In the genomic region with DNA sequence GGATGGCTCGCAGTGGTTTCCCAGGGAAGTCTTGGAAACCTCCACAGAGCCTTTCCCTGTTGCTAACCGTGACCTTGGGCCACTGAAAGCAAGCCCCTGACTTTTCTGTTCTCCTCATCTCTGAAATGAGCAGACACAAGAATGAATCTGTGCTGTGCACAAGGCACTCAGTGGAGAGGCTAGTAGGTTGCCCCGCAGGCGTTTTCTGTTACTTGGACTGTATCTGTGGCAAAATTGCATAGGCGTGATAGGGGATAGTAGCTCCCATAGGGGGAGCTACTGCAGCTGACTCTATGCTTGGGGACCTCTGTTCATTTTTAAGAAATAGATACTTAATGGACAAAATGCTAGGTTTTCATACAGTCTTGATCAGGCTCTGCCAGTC, we compare ENCODE assay signal across 9 mouse cellular contexts. TPM values are rescaled to one million over a fixed set of nuclear protein-coding genes. Genes with fewer than 3 reads are reported as not detected.
DNase-seq lines count a peak whose midpoint lies in the region; ATAC-seq and TF ChIP-seq lines count a peak whose summit lies in the region.
"Had no signal": no experiment of that assay in that cellular context is flagged by ENCODE, and none has a peak within 500 bp of the region (broad histone marks: within the 10 kb centered on the region; RNA-seq: fewer than 3 reads in every experiment).

No protein-coding gene starts in this region.

- H3K9ac ChIP-seq in hindbrain, embryonic 15.5 days: peak overlapping the region; percentile 49

- ATAC-seq in hindbrain, embryonic 15.5 days (ENCODE audit: low FRiP score, low read depth): no peak

- WGBS in hindbrain, embryonic 15.5 days: 14% methylated on average over 5 of the region's 5 CpGs

- peak overlapping the region; percentile 83 for H3K4me2 ChIP-seq in hindbrain, embryonic 15.5 days
- H3K4me2 ChIP-seq in myocyte (ENCODE audit: low read depth): peak overlapping the region; percentile 93

- intact Hi-C loops in left cerebral cortex, adult 2 months (cut with DNase I): no loop called here

- DNase-seq in left cerebral cortex, adult 2 months (ENCODE audit: extremely low spot score in 1 of 2, low spot score in 2 of 2): no peak
- DNase-seq in left cerebral cortex, adult 8-10 months (ENCODE audit: low spot score in 2 of 2): no peak
- DNase-seq in brain, embryonic 14.5 days (ENCODE audit: low read depth): no peak
- DNase-seq in frontal cortex, adult 2 months (ENCODE audit: extremely low spot score in 1 of 2, low spot score in 1 of 2): no peak
- DNase-seq in layer of hippocampus, postnatal 36 days: no peak
- no peak for DNase-seq in urinary bladder, postnatal 36 days (ENCODE audit: low spot score in 2 of 2)

- no peaks in the 10 kb centered on the region for H3K36me3 ChIP-seq in hindbrain, embryonic 15.5 days
- no peaks in the 10 kb centered on the region for H3K36me3 ChIP-seq in myocyte (ENCODE audit: control insufficient read depth, insufficient read depth)

- H3ac ChIP-seq in myocyte (ENCODE audit: control insufficient read depth, insufficient read length): peak overlapping the region; percentile 49

- H3K27me3 ChIP-seq in hindbrain, embryonic 15.5 days: no peaks in the 10 kb centered on the region
- H3K27me3 ChIP-seq in myocyte (ENCODE audit: control insufficient read depth, insufficient read depth, insufficient read length): no peaks in the 10 kb centered on the region

- H3K9me3 ChIP-seq in hindbrain, embryonic 15.5 days: no peaks in the 10 kb centered on the region

- no peak; the same call in 1 of the 2 replicates for TF ChIP-seq CTCF in left cerebral cortex, adult 2 months (IDR thresholded peaks at IDR 0.05)
- peak; percentile 16; the same call in 1 of the 2 replicates for TF ChIP-seq CTCF in brain, embryonic 14.5 days (IDR thresholded peaks at IDR 0.05; ENCODE audit: borderline replicate concordance, extremely low read depth, insufficient read depth, insufficient read length)

- no peak overlapping the region; the same call in 1 of the 2 replicates for H3K27ac ChIP-seq in left cerebral cortex, adult 2 months
- H3K27ac ChIP-seq in hindbrain, embryonic 15.5 days (replicated peaks): peak overlapping the region; percentile 71

- peaks cover 14% of the 10 kb centered on the region for H3K4me1 ChIP-seq in hindbrain, embryonic 15.5 days (replicated peaks)

- TF ChIP-seq POLR2A in brain, embryonic 14.5 days (IDR thresholded peaks at IDR 0.05; ENCODE audit: borderline replicate concordance, extremely low read depth, insufficient read depth, insufficient read length, poor library complexity, severe bottlenecking): no peak
- no peak for TF ChIP-seq POLR2A in myocyte (IDR thresholded peaks at IDR 0.05; ENCODE audit: insufficient read length, low read depth)

- peak overlapping the region; percentile 72 for H3K4me3 ChIP-seq in left cerebral cortex, adult 2 months
- H3K4me3 ChIP-seq in hindbrain, embryonic 15.5 days: peak overlapping the region; percentile 58
- peak overlapping the region; percentile 38 for H3K4me3 ChIP-seq in myocyte

- H3K79me2 ChIP-seq in myocyte (ENCODE audit: control insufficient read depth, insufficient read depth): no peaks in the 10 kb centered on the region

TF ChIP-seq in myocyte, 11 proteins besides CTCF, POLR2A, EP300 and RAD21:
- TF ChIP-seq MAX (IDR thresholded peaks at IDR 0.05; ENCODE audit: low read depth) (no peak), MYOD1 (IDR thresholded peaks at IDR 0.05; ENCODE audit: control insufficient read depth in 1 of 3, insufficient read length in 2 of 3, low read depth in 2 of 3) (no peak)

RNA-seq across cellular contexts. Expression of a gene that starts 0.7 kb away (rescaled TPM):
- 10 to 100 TPM; 16.7 to 17.6 TPM for total RNA-seq in left cerebral cortex, adult 2 months (2021)
- total RNA-seq in left cerebral cortex, adult 8-10 months (2022): 10 to 100 TPM; 18.8 to 21.0 (median 19.8) TPM
- polyA plus RNA-seq in brain, embryonic 14.5 days (2012; rRNA removed): 8.7 and 11.0 TPM in 2 replicates
- polyA plus RNA-seq in hindbrain, embryonic 15.5 days (2015; fragmentation: Nextera tagmentation; extraction: Ambion mirVana): 13.2 and 13.9 TPM in 2 replicates
- polyA plus RNA-seq in myocyte (2012; fragmentation: generic; extraction: Trizol): 8.6 TPM
- 16.4 and 17.9 TPM in 2 replicates for polyA plus RNA-seq in frontal cortex, adult 2 months (2012; rRNA removed)
- total RNA-seq in layer of hippocampus, postnatal 36 days (2021): 10 to 100 TPM; 10.5 to 12.5 TPM

RNA-seq across cellular contexts. Expression of a gene that starts 22.3 kb away (rescaled TPM):
- not detected for total RNA-seq in left cerebral cortex, adult 2 months (2021)
- not detected for total RNA-seq in left cerebral cortex, adult 8-10 months (2022)
- not detected in 2 replicates for polyA plus RNA-seq in brain, embryonic 14.5 days (2012; rRNA removed)
- not detected in 2 replicates for polyA plus RNA-seq in hindbrain, embryonic 15.5 days (2015; fragmentation: Nextera tagmentation; extraction: Ambion mirVana)
- not detected for polyA plus RNA-seq in myocyte (2012; fragmentation: generic; extraction: Trizol)
- polyA plus RNA-seq in frontal cortex, adult 2 months (2012; rRNA removed): not detected in 2 replicates
- not detected for total RNA-seq in layer of hippocampus, postnatal 36 days (2021)
- total RNA-seq: hematopoietic stem cell, adult 5-6 weeks had no signal
